Mouse (Mus musculus): ENCODE measurements at regions not wholly inside any gene's neighbourhood (a gene's known extent, or its start where the extent isn't known, plus 50 kb on each side); places are given as distances from the start of the nearest gene placed in this dataset.
"Not testable (repeated sequence)": the region's sequence is repeated elsewhere in the genome, so short reads cannot be mapped to it uniquely, and the experiment has no call there.

DNA sequence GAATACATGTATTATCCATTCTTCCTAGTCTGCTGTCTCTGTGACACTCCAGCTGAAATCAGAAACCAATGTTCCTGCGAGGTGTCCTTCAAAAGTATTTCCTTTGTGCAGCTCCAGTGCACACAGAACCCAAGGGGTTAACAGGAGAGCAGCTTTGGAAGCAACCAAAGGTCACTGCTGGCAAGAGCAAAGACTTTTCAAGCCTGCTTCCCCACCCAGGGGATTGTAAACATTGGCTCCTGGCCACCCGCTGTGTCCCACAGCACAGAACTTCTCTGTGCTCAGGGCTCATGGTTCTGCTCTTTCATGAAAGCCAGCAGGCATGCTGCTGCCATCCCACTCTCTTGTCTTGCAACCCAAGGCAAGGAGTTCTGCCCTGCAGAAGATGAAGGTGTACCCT lies 431.3 kb upstream of the Gdi2 start:
- TF ChIP-seq POLR2A (IDR thresholded peaks at IDR 0.05; ENCODE audit: borderline replicate concordance, extremely low read depth, low read depth, low read length); CTCF (IDR thresholded peaks at IDR 0.05; ENCODE audit: insufficient read depth, low read length): not testable (repeated sequence)

Measured in lung, adult 2 months (tissue).